Mouse (Mus musculus): ENCODE results near the gene Oosp1.

The Oosp1 gene

GRCm38 (mm10) chr19:11617983-11618382 is 73.0 kb downstream of the Oosp1 start:
- no peak for DNase-seq (ENCODE audit: low spot score in 2 of 2)

Measured in urinary bladder, postnatal 36 days (tissue).